Mouse (Mus musculus) myocyte (in vitro differentiated cells): ENCODE results near the gene Zfhx3. TPM values are rescaled to one million over a fixed set of nuclear protein-coding genes. Genes with fewer than 3 reads are reported as not detected.

ENCODE experiments used
- H3K27me3 ChIP-seq: one replicate; pipeline ENCODE4 v1.6.1; 2011; ENCODE audit not compliant: control insufficient read depth, insufficient read depth, insufficient read length
- H3K36me3 ChIP-seq: one replicate; pipeline ENCODE4 v1.6.1; 2011; ENCODE audit not compliant: control insufficient read depth, insufficient read depth
- H3K4me2 ChIP-seq: one replicate; pipeline ENCODE4 v1.6.1; 2011; ENCODE audit warnings: low read depth, control low read depth
- H3K4me3 ChIP-seq: one replicate; pipeline ENCODE4 v1.5.1; 2011; ENCODE audit warnings: mild to moderate bottlenecking, control low read depth, moderate library complexity
- H3K79me2 ChIP-seq: one replicate; pipeline ENCODE4 v1.6.1; 2011; ENCODE audit not compliant: control insufficient read depth, insufficient read depth
- H3ac ChIP-seq: one replicate; pipeline ENCODE4 v1.6.1; 2011; ENCODE audit not compliant: control insufficient read depth, insufficient read length
- CEBPB ChIP-seq: IDR thresholded peaks from 2 replicates; pipeline ENCODE4 v1.6.1; 2011; ENCODE audit warnings: mild to moderate bottlenecking, moderate library complexity; ENCODE audit not compliant: poor library complexity, insufficient read depth, severe bottlenecking
- E2F4 ChIP-seq: IDR thresholded peaks from one replicate; pipeline ENCODE4 v1.6.1; 2011; ENCODE audit warnings: mild to moderate bottlenecking, control low read depth, moderate library complexity; ENCODE audit not compliant: insufficient read depth
- MAX ChIP-seq: IDR thresholded peaks from one replicate; pipeline ENCODE4 v1.6.1; 2011; ENCODE audit warnings: low read depth, mild to moderate bottlenecking, control low read depth
- MYOD1 ChIP-seq, 3 experiments: IDR thresholded peaks; one replicate each; pipeline ENCODE4 v1.6.1; 2011; ENCODE audit warnings: control low read depth in 2 of 3, low read depth in 2 of 3, mild to moderate bottlenecking in 2 of 3, moderate library complexity in 1 of 3; ENCODE audit not compliant: insufficient read length in 2 of 3, control insufficient read depth in 1 of 3
- MYOG ChIP-seq, 3 experiments: IDR thresholded peaks; one replicate each; pipeline ENCODE4 v1.6.1; 2011; ENCODE audit warnings: control low read depth in 2 of 3, low read depth in 2 of 3, mild to moderate bottlenecking in 2 of 3; ENCODE audit not compliant: insufficient read length in 2 of 3, control insufficient read depth in 1 of 3, insufficient read depth in 1 of 3
- POLR2A ChIP-seq: IDR thresholded peaks from one replicate; pipeline ENCODE4 v1.6.1; 2011; ENCODE audit warnings: low read depth, mild to moderate bottlenecking, control low read depth, moderate library complexity; ENCODE audit not compliant: insufficient read length
- POLR2AphosphoS2 ChIP-seq: IDR thresholded peaks from one replicate; pipeline ENCODE4 v1.6.1; 2011; ENCODE audit warnings: low read depth, control low read depth; ENCODE audit not compliant: insufficient read length
- REST ChIP-seq: IDR thresholded peaks from one replicate; pipeline ENCODE4 v1.6.1; 2011; ENCODE audit warnings: mild to moderate bottlenecking, control low read depth, moderate library complexity; ENCODE audit not compliant: insufficient read depth, insufficient read length
- SRF ChIP-seq: IDR thresholded peaks from one replicate; pipeline ENCODE4 v1.6.1; 2011; ENCODE audit warnings: low read depth; ENCODE audit not compliant: control insufficient read depth, insufficient read length
- TCF12 ChIP-seq: IDR thresholded peaks from one replicate; pipeline ENCODE4 v1.6.1; 2011; ENCODE audit warnings: mild to moderate bottlenecking, control low read depth; ENCODE audit not compliant: poor library complexity, insufficient read depth, severe bottlenecking
- TCF3 ChIP-seq: IDR thresholded peaks from one replicate; pipeline ENCODE4 v1.6.1; 2011; ENCODE audit warnings: low read depth, control low read depth; ENCODE audit not compliant: insufficient read length
- USF1 ChIP-seq: IDR thresholded peaks from one replicate; pipeline ENCODE4 v1.6.1; 2011; ENCODE audit warnings: low read depth, mild to moderate bottlenecking, control low read depth, moderate library complexity
- polyA plus RNA-seq: library from polyadenylated mRNA; unstranded; fragments of >200 nt; fragmentation: generic; extraction: Trizol; gene quantifications from one replicate; pipeline ENCODE4 v1.2.1, GENCODE M21; 2012; ENCODE audit warnings: missing spikeins

Gene Zfhx3
- polyA plus RNA-seq, 1 experiment = 3.0 TPM

DNA sequence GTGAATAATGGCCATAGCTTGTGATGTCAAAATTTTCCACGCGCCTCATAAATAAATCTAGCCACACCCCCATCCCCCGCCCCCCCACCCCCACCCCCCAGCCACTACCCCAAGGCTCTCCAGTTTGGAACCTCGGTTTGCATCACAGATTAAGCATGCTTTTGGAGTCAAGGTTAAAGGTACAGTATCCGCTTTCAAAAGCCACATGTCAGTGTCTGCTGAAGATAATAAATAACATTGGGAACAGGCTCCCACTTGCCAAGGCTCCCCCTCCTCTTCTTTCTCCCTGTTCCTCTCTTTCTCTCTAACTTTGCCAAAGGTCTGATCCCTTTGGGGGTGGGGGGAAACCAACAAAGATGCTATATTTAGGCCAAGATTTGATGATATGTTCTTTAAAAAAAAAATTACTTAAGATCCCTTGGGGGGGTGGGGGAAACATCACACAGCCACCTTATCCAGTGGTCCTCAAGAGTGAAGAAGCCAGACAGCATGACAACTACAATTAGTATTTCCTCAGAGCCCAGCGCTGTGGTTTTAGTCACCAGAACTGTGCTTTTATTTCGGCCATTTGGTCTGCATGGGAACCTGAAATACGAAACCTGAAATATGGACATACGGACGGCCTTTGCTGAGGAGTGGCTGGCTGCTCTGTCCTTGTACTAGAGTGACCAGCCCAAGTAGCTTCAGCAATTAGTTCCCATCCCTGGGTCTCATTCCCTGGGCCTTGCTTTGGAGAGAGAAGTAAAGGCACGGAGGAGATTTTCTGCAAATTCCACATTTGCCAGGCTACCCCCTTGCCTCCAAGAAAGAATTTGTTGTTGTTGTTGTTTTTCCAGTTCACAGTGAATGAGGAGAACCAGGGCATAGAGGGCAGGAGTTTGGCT lies 84.4 kb downstream of the Zfhx3 start:
- no peaks in the 10 kb centered on the region for H3K79me2 ChIP-seq
- H3K27me3 ChIP-seq = no peaks in the 10 kb centered on the region
- H3K4me3 ChIP-seq = no peak overlapping the region
- peak overlapping the region; percentile 30 for H3K4me2 ChIP-seq
- no peaks in the 10 kb centered on the region for H3K36me3 ChIP-seq
- no peak for TF ChIP-seq MYOD1 (IDR thresholded peaks at IDR 0.05; ENCODE audit: control insufficient read depth in 1 of 3, insufficient read length in 2 of 3, low read depth in 2 of 3)
- no peak for TF ChIP-seq TCF3
- no peak for TF ChIP-seq MYOG (IDR thresholded peaks at IDR 0.05; ENCODE audit: control insufficient read depth in 1 of 3, insufficient read depth in 1 of 3, insufficient read length in 2 of 3, low read depth in 2 of 3)
- no peak for TF ChIP-seq POLR2AphosphoS2
- no peak for TF ChIP-seq TCF12
- no peak for TF ChIP-seq MAX
- no peak for TF ChIP-seq E2F4
- TF ChIP-seq POLR2A = no peak
- no peak for TF ChIP-seq USF1
- no peak for TF ChIP-seq SRF
- TF ChIP-seq REST = no peak
- H3ac ChIP-seq = no peak overlapping the region

- no peak overlapping the region for H3K4me3 ChIP-seq
Observed at GRCm38 (mm10) chr8:108027561-108028025, 85.1 kb downstream of the Zfhx3 start.

DNA sequence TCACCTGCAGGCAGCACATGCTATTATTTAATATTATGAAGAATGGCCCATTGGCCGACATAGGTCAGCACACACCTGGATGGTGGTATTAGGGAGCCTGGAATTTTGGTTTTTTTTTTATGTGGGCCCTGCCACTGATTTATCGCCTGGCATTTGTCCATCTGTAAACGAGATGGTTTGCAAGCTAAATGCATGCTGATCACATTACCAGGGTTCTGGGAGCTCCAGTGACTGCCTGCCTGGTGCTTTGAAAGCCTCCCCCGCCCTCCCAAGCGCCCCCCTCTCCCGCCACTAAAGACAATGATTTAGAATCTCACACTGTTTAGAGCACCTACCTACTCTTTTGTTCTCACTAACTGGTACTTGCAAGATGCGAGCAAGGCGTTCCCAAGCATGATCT lies 86.0 kb downstream of the Zfhx3 start:
- Histone ChIP-seq H3K36me3 (no peaks in the 10 kb centered on the region), H3K27me3 (no peaks in the 10 kb centered on the region), H3K79me2 (no peaks in the 10 kb centered on the region), H3K4me2 (no peak overlapping the region), H3K4me3 (no peak overlapping the region), H3ac (no peak overlapping the region)
- TF ChIP-seq REST (no peak), MYOD1 (IDR thresholded peaks at IDR 0.05; ENCODE audit: control insufficient read depth in 1 of 3, insufficient read length in 2 of 3, low read depth in 2 of 3) (no peak), POLR2A (no peak), CEBPB (no peak), TCF12 (no peak), E2F4 (no peak), TCF3 (no peak), POLR2AphosphoS2 (no peak)

More at GRCm38 (mm10) chr8:108027561-108028025, 85.1 kb downstream of the Zfhx3 start:
- Histone ChIP-seq H3K79me2 (no peaks in the 10 kb centered on the region), H3K4me2 (no peak overlapping the region), H3K36me3 (no peaks in the 10 kb centered on the region), H3K27me3 (no peaks in the 10 kb centered on the region), H3ac (no peak overlapping the region)
- TF ChIP-seq POLR2A = no peak

DNA sequence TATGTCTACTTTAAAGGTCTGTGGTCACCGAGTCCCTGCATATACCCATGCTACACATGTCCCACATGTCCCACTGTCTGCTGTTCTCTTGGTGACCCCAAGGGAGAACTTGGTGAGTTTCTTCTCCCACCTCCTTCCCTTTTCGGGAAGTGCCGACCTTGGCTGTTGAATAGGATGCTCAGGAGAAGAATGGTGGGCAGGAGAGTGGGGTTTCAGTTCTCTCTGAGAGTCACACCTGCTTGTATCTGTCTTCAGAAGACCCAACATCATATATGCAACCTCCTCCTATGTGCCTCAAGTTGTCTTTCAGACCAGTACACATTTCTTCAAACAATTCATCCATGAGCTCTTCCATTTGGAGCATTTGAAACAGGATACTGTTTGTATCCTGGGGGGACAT lies 88.7 kb downstream of the Zfhx3 start:
- Histone ChIP-seq H3K79me2 (no peaks in the 10 kb centered on the region), H3K4me2 (no peak overlapping the region), H3ac (no peak overlapping the region), H3K36me3 (no peaks in the 10 kb centered on the region), H3K27me3 (no peaks in the 10 kb centered on the region), H3K4me3 (no peak overlapping the region)
- TF ChIP-seq MYOD1 (IDR thresholded peaks at IDR 0.05; ENCODE audit: control insufficient read depth in 1 of 3, insufficient read length in 2 of 3, low read depth in 2 of 3) (no peak), TCF3 (no peak), SRF (no peak), E2F4 (no peak)

GRCm38 (mm10) chr8:108034070-108034469 lies 91.6 kb downstream of the Zfhx3 start:
- H3K27me3 ChIP-seq = no peaks in the 10 kb centered on the region

DNA sequence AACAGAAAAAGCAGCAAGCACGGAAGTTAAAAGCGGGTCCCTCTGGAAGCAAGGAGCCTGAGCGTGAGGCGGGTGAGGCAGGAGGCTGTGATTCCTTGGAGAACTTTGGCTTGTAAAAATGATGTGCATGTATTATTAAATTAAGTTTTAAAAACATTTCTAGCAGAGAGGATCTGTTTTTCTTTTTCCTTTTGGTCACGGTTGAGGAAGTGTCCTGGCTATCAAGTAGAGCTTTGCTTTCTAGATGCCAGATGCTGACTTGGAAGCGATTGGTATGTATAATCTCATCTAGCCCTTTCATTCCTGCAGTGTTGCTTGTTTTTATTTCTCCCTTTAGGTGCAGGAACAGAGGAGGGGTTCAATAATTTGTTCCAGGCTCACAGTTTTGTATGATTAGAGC lies 92.3 kb downstream of the Zfhx3 start:
- Histone ChIP-seq H3K27me3 (no peaks in the 10 kb centered on the region), H3K36me3 (no peaks in the 10 kb centered on the region), H3K4me3 (no peak overlapping the region), H3K4me2 (no peak overlapping the region), H3ac (no peak overlapping the region), H3K79me2 (no peaks in the 10 kb centered on the region)
- TF ChIP-seq REST = no peak
- TF ChIP-seq MYOD1 (IDR thresholded peaks at IDR 0.05; ENCODE audit: control insufficient read depth in 1 of 3, insufficient read length in 2 of 3, low read depth in 2 of 3) = no peak
- TF ChIP-seq E2F4 = no peak
- no peak for TF ChIP-seq MYOG (IDR thresholded peaks at IDR 0.05; ENCODE audit: control insufficient read depth in 1 of 3, insufficient read depth in 1 of 3, insufficient read length in 2 of 3, low read depth in 2 of 3)
- TF ChIP-seq POLR2AphosphoS2 = no peak
- no peak for TF ChIP-seq MAX
- TF ChIP-seq CEBPB = no peak
- TF ChIP-seq TCF3 = no peak
- TF ChIP-seq USF1 = no peak
- no peak for TF ChIP-seq TCF12
- TF ChIP-seq POLR2A = no peak
- no peak for TF ChIP-seq SRF

More at GRCm38 (mm10) chr8:108034070-108034469, 91.6 kb downstream of the Zfhx3 start:
- Histone ChIP-seq H3ac (no peak overlapping the region), H3K4me3 (no peak overlapping the region), H3K79me2 (no peaks in the 10 kb centered on the region), H3K4me2 (no peak overlapping the region), H3K36me3 (no peaks in the 10 kb centered on the region)
- TF ChIP-seq REST (no peak), USF1 (no peak), POLR2AphosphoS2 (no peak), CEBPB (no peak)
